Mouse (Mus musculus) forebrain, postnatal 0 days (tissue): Measurements from ENCODE around the gene Slc22a4. TPM values are rescaled to one million over a fixed set of nuclear protein-coding genes. Genes with fewer than 3 reads are reported as not detected.

Experiments used
- ATAC-seq: fragments of 200-750 bp; cut with Nextera tagmentation; 2 replicates; pipeline ENCODE4 v1.8.0; 2017; ENCODE audit warnings: mild to moderate bottlenecking, moderate library complexity
- DNase-seq: peaks from one replicate; pipeline ENCODE4 v3.0.0-alpha.2; 2015
- H3K27ac ChIP-seq: fragments of 300-500 bp; sonication (generic); 2 replicates; pipeline ENCODE4 v1.5.1; 2014; ENCODE audit warnings: low read depth, mild to moderate bottlenecking, antibody characterized with exemption, low read length, moderate library complexity, mixed read lengths
- H3K27me3 ChIP-seq: fragments of 300-500 bp; sonication (generic); 2 replicates; pipeline ENCODE4 v1.6.1; 2014; ENCODE audit warnings: mild to moderate bottlenecking, low read length, mixed read lengths; ENCODE audit not compliant: insufficient read depth
- H3K36me3 ChIP-seq: fragments of 300-500 bp; sonication (generic); 2 replicates; pipeline ENCODE4 v1.6.1; 2014; ENCODE audit warnings: mild to moderate bottlenecking, moderate library complexity; ENCODE audit not compliant: insufficient read depth
- H3K4me1 ChIP-seq: fragments of 300-500 bp; sonication (generic); 2 replicates; pipeline ENCODE4 v1.6.1; 2014; ENCODE audit warnings: antibody characterized with exemption; ENCODE audit not compliant: insufficient read depth
- H3K4me2 ChIP-seq: fragments of 300-500 bp; sonication (generic); 2 replicates; pipeline ENCODE4 v1.6.1; 2014; ENCODE audit warnings: low read depth, mild to moderate bottlenecking, moderate library complexity
- H3K4me3 ChIP-seq: fragments of 300-500 bp; sonication (generic); 2 replicates; pipeline ENCODE4 v1.5.1; 2014; ENCODE audit warnings: low read depth, low read length, mixed read lengths
- H3K9ac ChIP-seq: fragments of 300-500 bp; sonication (generic); 2 replicates; pipeline ENCODE4 v1.6.1; 2014; ENCODE audit warnings: mild to moderate bottlenecking
- H3K9me3 ChIP-seq: fragments of 300-500 bp; sonication (generic); 2 replicates; pipeline ENCODE4 v1.6.1; 2016; ENCODE audit warnings: low read length
- CTCF ChIP-seq: sonication (generic); IDR thresholded peaks from 2 replicates; pipeline ENCODE4 v1.5.1; 2016; ENCODE audit warnings: antibody characterized with exemption, control low read depth, low read depth
- WGBS: fragments of 180-500 bp; shearing (Covaris S2); extraction: QIAGEN DNeasy Blood & Tissue Kit; methylation state at CpG from one replicate; pipeline ENCODE4 v1.1.7; 2014; 5-methylcytosine and 5-hydroxymethylcytosine counted together
- polyA plus RNA-seq: library from polyadenylated mRNA; unstranded; fragments of >200 nt; fragmentation: Nextera tagmentation; extraction: Ambion mirVana; gene quantifications from 2 replicates; pipeline ENCODE4 v1.2.1, GENCODE M21; 2015
- total RNA-seq: library from RNA; depleted of rRNA; stranded (reverse); fragments of >200 nt; gene quantifications from 2 replicates; pipeline ENCODE4 v1.2.3, GENCODE M21; 2014

Gene Slc22a4
- total and polyA plus RNA-seq, 2 experiments from 2014 or later, result 4.0 to 4.7 TPM

DNA sequence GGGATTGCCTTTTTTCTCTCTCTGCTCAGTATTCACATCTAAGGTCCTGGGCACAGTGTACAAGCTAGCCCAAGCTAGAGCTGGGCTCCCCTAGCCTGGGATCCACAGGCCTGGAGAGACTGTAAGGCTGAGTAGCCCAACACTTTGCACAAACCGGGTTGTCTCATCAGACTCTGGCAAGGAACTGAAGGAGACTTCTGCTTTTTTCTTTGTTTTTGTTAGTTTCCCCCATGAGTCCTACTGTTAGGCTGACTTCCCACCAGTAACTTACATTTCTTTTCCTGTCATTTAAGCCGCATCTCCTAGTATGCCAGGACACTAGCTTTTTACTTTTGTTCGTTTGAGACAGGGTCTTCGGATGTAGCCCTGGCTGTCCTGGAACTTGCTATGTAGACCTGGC, 1.1 kb upstream of the Slc22a4 start:
- no peak for ATAC-seq
- Histone ChIP-seq H3K27me3 (no peaks in the 10 kb centered on the region), H3K4me2 (peak overlapping the region; percentile 90), H3K4me1 (peaks cover 8% of the 10 kb centered on the region; the same call in 1 of the 2 replicates), H3K36me3 (no peaks in the 10 kb centered on the region), H3K27ac (no peak overlapping the region), H3K4me3 (no peak overlapping the region), H3K9me3 (no peaks in the 10 kb centered on the region), H3K9ac (no peak overlapping the region)
- DNase-seq, result no peak
- TF ChIP-seq CTCF, result no peak
- 72% methylated on average over 4 of the region's 4 CpGs for WGBS

DNA sequence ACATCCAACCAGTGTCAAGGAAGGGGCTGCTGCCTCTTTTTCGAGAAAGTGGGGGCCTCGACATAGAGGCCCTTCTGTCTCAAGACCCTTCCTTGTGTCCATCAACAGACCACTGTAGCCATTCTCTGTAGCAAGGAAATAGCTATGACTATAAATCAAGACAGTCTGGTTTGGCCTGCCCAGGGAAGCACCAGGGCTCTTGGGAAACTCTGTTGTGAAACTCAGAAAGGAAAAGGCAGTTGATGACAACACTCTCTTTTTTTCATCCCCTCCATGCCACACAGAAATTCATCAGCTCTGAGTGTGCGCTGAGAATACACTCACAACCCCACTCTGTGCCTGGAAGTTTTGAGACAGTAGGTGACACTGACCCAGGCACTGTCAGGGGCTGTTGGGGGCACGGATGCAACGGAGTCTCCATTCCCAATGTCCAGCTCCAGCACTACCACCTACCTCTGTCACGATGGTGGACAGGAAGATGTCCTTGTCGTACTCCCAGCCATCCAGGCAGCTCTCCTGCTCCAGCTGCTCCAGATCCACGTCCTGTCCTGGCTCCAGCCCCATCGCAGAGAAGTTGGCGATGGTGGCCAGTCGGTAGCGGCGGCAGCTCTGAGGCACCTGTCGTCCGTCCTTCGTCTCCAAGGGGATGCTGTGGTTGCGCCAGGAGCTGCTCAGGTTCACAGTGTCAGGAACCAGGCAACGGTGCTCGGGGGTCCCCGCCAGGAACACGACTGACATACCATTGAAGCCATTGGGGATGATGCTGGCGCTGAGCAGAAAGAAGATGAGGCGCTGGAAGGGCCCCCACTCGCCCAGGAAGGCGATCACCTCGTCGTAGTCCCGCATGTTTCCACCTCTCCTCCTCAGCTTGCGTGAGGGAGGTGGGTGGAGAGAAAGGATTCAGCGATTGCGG, 503 bp downstream of the Slc22a4 start:
- Histone ChIP-seq H3K27ac (no peak overlapping the region), H3K4me3 (peak overlapping the region; percentile 48), H3K4me2 (peak overlapping the region; percentile 90), H3K27me3 (no peaks in the 10 kb centered on the region), H3K9me3 (no peaks in the 10 kb centered on the region), H3K4me1 (peaks cover 8% of the 10 kb centered on the region; the same call in 1 of the 2 replicates), H3K36me3 (no peaks in the 10 kb centered on the region), H3K9ac (peak overlapping the region; percentile 64)
- DNase-seq (no peak), ATAC-seq (no peak)
- 16% methylated on average over 31 of the region's 31 CpGs for WGBS
- TF ChIP-seq CTCF, result no peak

DNA sequence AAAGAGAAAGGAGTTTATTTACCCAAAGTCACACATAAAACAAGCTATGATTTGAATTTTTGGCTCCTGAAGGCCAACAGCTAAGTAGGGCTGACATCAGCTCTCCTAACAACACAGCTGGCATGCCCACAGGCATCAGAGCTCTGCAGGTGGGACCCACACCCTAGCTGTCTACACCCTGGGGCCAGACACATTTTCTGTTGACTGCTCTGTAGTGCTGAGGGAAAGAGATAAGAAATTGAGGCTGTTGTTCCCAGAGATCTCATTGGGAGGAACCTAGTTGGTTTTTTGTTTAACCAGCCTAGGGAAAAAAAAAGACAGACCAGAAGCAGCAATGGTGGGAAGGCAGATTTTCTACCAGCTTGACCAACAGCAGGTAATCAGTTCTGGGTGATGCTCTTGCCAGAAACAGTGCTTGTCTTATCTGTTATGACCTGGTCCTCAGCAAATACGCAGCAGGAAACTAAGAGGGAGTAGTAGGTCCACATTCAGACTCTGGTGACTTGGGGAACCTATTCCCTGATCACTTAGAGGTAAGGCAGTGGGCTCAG, 1.3 kb downstream of the Slc22a4 start:
- DNase-seq (no peak), ATAC-seq (peak; percentile 14; the same call in 1 of the 2 replicates)
- H3K4me1 ChIP-seq, result peaks cover 8% of the 10 kb centered on the region; the same call in 1 of the 2 replicates
- 91% methylated on average over 1 of the region's 1 CpGs for WGBS
- H3K4me2 ChIP-seq, result no peak overlapping the region
- H3K4me3 ChIP-seq, result no peak overlapping the region
- H3K9me3 ChIP-seq, result no peaks in the 10 kb centered on the region
- no peaks in the 10 kb centered on the region for H3K27me3 ChIP-seq
- no peak for TF ChIP-seq CTCF
- H3K27ac ChIP-seq, result no peak overlapping the region
- no peak overlapping the region for H3K9ac ChIP-seq
- no peaks in the 10 kb centered on the region for H3K36me3 ChIP-seq

DNA sequence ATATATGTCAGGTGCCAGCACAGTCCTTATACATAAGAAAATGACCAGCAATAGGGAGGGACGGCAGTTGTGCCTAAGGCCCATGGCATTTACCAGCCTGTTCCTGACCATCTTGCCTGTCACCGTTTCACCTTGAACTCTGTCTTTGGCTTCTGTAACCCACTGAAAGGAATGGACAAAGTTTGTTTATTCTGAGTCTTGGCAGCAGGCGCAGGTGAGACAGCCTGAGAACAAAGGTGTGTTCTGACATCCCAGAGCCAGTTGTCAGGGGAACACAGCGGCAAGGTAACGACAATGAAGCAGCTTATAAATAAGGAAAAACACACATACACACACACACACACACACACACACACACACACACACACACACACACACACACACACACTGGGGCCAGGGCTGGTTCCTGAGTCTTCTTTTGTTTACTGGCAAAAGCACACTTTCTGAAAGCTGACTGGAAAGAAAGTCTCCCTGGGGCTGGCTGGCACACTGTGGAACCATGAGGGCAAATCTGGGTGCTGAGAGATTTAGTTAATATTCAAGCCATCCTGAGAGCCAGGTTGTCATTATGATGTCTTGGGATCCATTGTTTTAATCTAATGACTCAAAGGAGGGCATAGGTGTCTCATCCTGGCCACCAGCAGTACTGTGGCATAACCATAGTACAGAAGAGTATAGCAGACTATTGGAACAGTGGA, 6.3 kb downstream of the Slc22a4 start:
- Histone ChIP-seq H3K4me3 (no peak overlapping the region), H3K9ac (no peak overlapping the region), H3K27me3 (no peaks in the 10 kb centered on the region), H3K4me1 (no peaks in the 10 kb centered on the region), H3K36me3 (no peaks in the 10 kb centered on the region), H3K27ac (no peak overlapping the region), H3K9me3 (no peaks in the 10 kb centered on the region), H3K4me2 (no peak overlapping the region)
- 79% methylated on average over 5 of the region's 5 CpGs for whole genome bisulfite sequencing
- ATAC-seq, result no peak
- TF ChIP-seq CTCF, result no peak
- no peak for DNase-seq

DNA sequence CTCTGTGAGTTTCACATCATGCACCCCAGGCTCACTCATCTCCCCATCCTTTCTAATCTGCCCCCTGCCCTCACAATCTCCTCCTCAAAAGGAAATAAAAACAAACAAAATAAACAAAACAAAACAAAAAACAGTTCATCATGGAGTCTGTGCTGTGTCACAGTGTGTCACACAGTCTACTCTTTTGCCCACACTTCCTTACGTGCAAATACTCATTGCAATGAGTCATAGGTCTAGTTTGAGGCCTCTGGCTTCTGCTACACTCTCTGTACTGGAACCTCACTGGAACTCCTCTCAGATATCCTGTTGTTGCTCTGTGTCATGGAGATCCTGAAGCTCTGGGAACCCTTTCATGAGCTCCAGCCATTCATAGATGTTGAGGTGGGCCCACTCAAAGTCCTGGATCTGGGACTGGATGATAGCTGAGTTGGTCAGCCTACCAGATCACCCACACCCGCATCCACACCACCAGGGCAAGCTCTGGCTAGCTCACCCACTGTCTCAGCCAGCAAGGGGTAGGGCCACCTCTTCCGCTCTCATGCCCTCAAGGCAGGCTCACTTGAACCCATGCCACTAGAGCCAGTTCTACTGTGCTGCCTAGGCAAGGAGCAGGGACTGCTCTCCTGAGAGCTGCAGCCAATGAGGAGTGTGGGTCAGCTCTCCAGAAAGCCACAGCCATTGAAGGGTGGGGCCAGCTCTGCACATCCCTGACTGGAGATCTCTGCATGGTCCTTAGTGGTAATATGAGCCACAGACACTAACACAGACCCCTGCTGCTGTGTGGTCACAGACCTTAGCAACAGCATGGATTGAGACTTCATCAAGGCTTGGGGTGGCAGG, 8.8 kb downstream of the Slc22a4 start:
- ATAC-seq (no peak), DNase-seq (no peak)
- no peak for TF ChIP-seq CTCF
- no peak overlapping the region for H3K4me3 ChIP-seq
- H3K4me2 ChIP-seq, result no peak overlapping the region
- H3K36me3 ChIP-seq, result no peaks in the 10 kb centered on the region
- H3K27me3 ChIP-seq, result no peaks in the 10 kb centered on the region
- no peaks in the 10 kb centered on the region for H3K4me1 ChIP-seq
- 87% methylated on average over 3 of the region's 3 CpGs for WGBS
- H3K9ac ChIP-seq, result no peak overlapping the region
- no peak overlapping the region for H3K27ac ChIP-seq
- H3K9me3 ChIP-seq, result no peaks in the 10 kb centered on the region

DNA sequence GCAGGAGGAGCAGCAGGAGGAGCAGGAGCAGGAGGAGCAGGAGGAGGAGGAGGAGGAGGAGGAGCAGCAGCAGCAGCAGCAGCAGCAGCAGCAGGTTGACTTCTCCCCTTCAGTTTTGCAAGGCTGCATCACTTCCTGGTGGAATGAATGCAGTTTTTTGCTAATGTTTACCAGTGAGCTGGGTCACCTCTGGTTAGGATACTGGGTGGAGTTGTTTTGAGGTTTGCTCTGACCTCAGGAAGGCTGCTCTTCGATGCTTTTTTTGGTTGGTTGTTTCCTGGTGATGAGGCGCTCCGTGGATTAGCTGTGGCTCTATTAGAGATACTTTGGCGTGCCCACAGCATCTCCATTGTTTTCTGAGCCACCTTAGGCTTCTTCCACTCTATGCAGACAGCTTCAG, 10.3 kb downstream of the Slc22a4 start:
- no peak for TF ChIP-seq CTCF
- WGBS, result 76% methylated on average over 4 of the region's 4 CpGs

More for the DNA sequence above, 10.3 kb downstream of the Slc22a4 start:
- H3K4me3 ChIP-seq, result no peak overlapping the region
- H3K4me1 ChIP-seq, result no peaks in the 10 kb centered on the region
- H3K4me2 ChIP-seq, result no peak overlapping the region
- ATAC-seq, result no peak
- no peak for DNase-seq
- no peak overlapping the region for H3K9ac ChIP-seq
- H3K27ac ChIP-seq, result no peak overlapping the region
- no peaks in the 10 kb centered on the region for H3K36me3 ChIP-seq
- H3K9me3 ChIP-seq, result no peaks in the 10 kb centered on the region
- H3K27me3 ChIP-seq, result no peaks in the 10 kb centered on the region
